Mouse (Mus musculus) splenic B cell, adult 2 months (primary cell): Measurements from ENCODE around the gene Tmem217.
"Not testable (repeated sequence)": the region's sequence is repeated elsewhere in the genome, so short reads cannot be mapped to it uniquely, and the experiment has no call there.

Experiments used
- DNase-seq: peaks from one replicate; pipeline ENCODE4 v3.0.0-alpha.2; 2011; ENCODE audit warnings: low read depth, low spot score
- H3K27me3 ChIP-seq: 2 replicates; pipeline ENCODE4 v1.6.1; 2012; ENCODE audit warnings: mild to moderate bottlenecking, low read length, moderate library complexity, mixed read lengths; ENCODE audit not compliant: control insufficient read depth, poor library complexity, insufficient read depth, severe bottlenecking
- H3K36me3 ChIP-seq: 2 replicates; pipeline ENCODE4 v1.6.1; 2012; ENCODE audit warnings: mild to moderate bottlenecking, low read length, moderate library complexity, mixed read lengths; ENCODE audit not compliant: control insufficient read depth, poor library complexity, insufficient read depth, severe bottlenecking

Tmem217 gene

DNA sequence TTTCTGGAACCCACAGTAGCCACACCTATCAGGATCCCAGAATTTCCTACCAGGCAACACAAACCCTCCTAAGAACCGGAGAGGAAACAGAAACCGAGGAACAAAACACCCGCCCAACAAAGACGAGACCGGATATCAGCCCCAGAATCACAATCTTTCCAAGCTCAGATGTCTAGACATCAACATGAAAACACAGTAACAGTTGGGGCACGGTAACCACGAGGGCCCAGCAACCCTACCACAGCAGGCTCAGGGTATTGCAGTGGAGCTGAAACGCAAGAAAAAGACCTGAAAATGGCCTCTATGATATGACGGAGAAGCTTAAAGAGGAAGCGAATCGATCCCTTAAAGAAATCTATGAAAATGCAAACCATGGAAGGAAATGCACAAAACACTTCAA lies 18.3 kb downstream of the Tmem217 start:
- Histone ChIP-seq H3K27me3 (no peaks in the 10 kb centered on the region), H3K36me3 (no peaks in the 10 kb centered on the region)
- no peak for DNase-seq

DNA sequence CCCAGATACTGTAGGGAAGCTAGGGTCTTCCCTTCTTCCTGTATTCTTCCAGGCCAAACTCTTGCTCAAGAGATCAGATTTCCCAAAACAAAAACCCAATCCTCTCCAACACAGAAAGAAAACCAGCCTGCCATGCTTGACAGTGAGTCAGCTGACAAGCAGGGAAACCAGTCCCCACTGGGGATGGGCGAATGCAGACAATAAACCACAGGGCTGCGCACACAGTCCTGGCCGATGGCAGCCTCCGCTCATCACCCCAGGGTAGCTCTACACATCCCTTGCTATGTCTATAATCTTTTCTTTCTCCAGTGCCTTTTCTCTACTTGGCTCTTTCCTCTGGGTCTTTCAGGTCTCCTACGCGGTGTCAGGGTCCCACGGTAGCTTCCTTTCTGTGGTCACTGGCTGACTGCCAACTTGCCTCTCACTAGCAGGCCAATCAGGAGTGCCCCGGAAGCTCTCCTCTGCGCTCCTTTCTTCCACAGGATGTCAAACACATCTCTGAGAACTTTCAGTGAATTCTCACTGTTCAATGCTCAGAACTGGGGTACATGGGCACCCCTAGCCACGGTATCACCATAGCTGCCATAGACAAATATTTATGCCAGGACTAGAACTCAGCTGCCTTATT lies 20.3 kb downstream of the Tmem217 start:
- DNase-seq = peak; percentile 69
- Histone ChIP-seq H3K27me3 (no peaks in the 10 kb centered on the region), H3K36me3 (no peaks in the 10 kb centered on the region)

DNA sequence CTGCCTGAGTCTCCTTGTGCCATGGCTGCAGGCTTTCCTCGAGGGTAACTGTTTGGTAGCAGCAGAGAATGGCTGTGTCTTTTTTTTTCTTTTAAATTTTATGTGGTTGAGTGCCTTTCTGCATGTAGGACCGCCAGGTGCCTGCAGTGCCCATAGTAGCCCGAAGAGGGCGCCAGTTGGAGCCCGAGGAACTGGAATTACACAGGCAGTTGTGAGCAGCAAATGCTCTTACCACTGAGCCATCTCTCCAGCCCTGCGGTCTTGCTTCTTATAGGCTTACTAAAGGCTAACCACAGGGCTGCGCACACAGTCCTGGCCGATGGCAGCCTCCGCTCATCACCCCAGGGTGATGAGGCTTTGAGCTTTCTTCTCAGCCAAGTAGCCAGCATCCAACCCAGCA lies 20.9 kb downstream of the Tmem217 start:
- Histone ChIP-seq H3K27me3 (no peaks in the 10 kb centered on the region), H3K36me3 (no peaks in the 10 kb centered on the region)
- peak; percentile 55 for DNase-seq

DNA sequence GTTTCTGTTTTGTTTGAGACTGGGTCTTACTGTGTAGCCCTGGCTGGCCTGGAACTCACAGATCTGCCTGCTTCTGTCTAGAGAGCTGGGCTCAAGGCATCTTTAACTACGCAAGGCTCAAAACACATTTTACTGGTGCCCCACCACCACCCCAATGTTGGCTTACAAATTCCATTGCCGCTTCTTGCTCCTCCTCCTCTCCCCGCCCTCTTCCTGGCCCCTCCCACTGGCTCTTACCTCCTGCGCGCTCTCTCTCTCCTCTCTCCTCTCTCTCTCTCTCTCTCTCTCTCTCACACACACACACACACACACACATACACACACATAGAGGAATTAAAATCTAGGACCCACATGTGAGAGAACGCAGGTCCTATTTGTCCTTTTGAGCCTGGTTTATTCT lies 21.7 kb downstream of the Tmem217 start:
- no peak for DNase-seq
- no peaks in the 10 kb centered on the region for H3K36me3 ChIP-seq
- H3K27me3 ChIP-seq = no peaks in the 10 kb centered on the region

DNA sequence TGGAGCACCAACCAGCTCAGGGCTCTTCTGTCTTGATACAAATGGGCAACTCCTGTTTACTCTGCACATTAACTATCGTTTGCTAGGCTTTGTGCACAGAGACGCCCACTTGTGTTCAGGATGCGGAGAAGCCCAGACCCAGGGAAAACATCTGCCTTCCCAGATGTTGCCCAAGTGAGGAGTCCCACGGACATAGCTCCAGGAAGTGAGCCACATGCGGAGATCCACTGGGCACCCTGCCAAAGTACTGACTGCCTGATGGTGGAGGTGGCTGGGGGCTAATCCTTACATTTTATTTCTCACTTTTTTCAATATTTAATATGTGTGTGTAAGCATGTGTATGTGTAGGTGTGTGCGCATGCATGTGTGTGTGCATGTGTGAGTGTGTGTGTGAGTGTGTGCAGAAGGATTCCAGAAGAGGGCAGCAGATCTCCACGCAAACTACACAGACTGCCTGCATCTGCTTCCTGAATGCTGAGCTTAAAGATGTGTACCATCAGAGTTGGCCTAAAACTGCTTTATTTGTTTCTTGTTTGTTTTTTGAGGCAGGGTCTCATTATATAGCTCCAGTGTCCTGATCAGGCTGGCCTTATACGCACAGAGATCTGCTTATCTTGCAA lies 23.5 kb downstream of the Tmem217 start:
- Histone ChIP-seq H3K36me3 (no peaks in the 10 kb centered on the region), H3K27me3 (no peaks in the 10 kb centered on the region)
- DNase-seq = peak; percentile 51

DNA sequence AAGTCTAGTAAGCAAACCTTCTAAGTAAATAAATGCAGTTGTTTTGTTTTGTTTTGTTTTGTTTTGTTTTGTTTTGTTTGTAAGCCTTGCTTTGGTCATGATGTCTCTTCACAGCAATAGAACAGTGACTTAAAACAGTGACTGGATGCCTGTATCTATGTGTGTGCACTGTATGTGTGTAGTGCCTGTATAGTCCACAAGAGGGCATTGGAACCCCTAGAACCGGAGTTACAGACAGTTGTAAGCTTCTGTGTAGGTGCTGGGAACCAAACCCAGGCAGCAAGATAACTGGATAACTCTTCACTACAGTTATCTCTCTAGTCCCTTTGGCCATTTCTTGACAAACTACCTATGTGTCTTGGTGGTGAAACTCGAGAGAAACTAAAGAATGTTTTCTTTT lies 26.6 kb downstream of the Tmem217 start:
- no peaks in the 10 kb centered on the region for H3K27me3 ChIP-seq
- no peaks in the 10 kb centered on the region for H3K36me3 ChIP-seq
- no peak for DNase-seq

DNA sequence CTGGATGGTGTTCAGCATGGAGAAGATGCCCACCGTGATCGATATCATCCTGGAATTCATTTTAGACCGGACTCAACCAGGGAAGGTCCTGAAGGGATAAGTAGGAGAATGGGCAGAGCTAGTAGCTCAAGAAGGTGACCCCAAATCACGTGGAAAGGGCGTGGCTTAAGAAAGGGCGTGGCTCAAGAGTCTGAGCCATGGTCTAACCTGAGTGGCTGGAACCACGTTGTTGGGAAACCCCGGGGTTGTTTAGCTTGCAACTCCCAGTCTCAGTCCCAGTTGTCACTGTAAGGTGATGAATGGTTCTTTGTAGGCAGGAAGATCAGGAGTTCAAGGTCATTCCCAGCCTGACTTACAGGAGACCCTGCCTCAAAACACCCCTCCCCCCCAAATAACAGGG lies 32.5 kb downstream of the Tmem217 start:
- Histone ChIP-seq H3K27me3 (no peaks in the 10 kb centered on the region), H3K36me3 (no peaks in the 10 kb centered on the region)
- no peak for DNase-seq

DNA sequence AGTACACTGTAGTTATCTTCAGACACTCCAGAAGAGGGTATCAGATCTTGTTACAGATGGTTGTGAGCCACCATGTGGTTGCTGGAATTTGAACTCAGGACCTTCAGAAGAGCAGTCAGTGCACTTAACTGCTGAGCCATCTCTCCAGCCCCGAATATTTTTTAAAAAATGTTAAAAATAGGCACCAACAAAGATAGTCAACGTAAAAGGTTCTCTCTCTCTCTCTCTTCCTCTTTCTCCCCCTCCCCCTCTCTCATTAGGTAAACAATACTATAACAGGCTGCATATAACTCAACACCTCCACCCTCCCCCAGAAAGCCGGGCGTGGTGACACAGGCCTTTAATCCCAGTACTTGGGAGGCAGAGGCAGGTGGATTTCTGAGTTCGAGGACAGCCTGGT lies 33.5 kb downstream of the Tmem217 start:
- not testable (repeated sequence) for H3K36me3 ChIP-seq, H3K27me3 ChIP-seq, DNase-seq

DNA sequence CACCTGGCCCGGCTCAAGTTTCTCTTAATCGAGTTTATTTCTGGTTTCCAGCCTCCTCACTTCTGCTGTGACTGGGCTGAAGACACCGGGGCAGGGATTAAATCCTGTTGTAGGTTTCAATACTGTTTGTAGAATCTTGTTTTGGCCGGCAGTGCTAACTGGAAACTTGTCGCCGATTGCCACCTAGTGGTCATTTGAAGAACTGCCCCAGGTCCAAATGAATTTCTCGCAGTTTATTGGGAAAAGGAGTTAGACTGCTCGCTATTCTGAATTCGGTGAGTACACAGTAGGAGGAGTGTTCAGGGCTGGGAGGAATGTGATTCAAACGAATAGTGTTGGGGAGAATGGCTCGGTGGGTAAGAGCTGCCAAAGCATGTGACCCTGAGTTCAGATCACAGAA lies 37.8 kb downstream of the Tmem217 start:
- no peaks in the 10 kb centered on the region for H3K27me3 ChIP-seq
- peak; percentile 88 for DNase-seq

DNA sequence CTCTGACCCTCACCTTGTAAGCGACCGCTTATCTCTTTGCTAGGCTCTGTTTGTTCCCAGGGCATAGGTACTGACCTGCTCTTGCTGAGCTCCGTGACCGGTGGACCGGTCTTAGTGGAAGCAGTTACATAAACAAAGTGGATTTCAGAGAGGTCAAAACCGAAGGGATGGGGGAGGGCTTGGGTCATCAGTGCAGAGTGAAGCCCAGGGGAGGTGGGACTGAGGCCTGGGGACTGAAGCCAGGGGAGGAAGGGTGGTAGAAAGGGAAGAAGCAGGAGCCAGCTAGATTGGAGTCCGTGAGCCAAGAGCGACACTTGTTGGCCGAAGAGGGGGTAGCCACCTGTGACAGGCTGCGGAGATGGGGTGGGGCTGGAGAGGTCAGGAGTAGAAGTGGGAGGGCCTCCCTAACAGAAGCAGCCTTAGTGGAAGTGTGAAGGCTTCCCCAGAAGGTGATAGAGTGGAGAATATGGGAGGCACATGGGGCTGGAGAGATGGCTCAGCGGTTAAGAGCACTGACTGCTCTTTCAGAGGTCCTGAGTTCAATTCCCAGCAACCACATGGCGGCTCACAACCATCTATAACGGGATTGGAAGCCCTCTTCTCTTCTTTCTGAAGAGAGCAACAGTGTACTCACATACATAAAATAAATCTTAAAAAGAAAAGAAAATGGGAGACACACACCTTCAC lies 39.0 kb downstream of the Tmem217 start:
- Histone ChIP-seq H3K36me3 (no peaks in the 10 kb centered on the region), H3K27me3 (no peaks in the 10 kb centered on the region)
- DNase-seq = peak; percentile 81

More for the DNA sequence above, 37.8 kb downstream of the Tmem217 start:
- H3K36me3 ChIP-seq = no peaks in the 10 kb centered on the region

DNA sequence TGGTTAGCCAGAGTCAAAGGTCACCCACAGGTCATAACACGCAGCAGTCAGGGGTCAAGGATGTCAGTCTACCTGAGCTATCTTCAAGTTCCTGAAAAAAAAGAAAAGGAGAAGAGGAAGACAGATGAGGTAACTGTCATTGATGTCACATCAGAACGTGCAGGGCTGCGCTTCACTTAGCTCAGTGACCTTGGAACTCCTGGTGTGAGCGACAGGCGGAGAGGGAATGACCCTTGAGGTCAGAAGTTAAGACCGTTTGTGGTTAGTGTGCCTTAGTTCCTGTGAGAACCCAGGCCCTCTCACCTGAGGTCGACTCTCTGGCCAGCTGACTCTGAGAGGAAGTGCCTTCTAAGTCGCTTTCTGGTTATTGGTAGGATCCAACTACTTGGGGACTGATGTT lies 41.5 kb downstream of the Tmem217 start:
- no peaks in the 10 kb centered on the region for H3K36me3 ChIP-seq
- DNase-seq = peak; percentile 82
- no peaks in the 10 kb centered on the region for H3K27me3 ChIP-seq

DNA sequence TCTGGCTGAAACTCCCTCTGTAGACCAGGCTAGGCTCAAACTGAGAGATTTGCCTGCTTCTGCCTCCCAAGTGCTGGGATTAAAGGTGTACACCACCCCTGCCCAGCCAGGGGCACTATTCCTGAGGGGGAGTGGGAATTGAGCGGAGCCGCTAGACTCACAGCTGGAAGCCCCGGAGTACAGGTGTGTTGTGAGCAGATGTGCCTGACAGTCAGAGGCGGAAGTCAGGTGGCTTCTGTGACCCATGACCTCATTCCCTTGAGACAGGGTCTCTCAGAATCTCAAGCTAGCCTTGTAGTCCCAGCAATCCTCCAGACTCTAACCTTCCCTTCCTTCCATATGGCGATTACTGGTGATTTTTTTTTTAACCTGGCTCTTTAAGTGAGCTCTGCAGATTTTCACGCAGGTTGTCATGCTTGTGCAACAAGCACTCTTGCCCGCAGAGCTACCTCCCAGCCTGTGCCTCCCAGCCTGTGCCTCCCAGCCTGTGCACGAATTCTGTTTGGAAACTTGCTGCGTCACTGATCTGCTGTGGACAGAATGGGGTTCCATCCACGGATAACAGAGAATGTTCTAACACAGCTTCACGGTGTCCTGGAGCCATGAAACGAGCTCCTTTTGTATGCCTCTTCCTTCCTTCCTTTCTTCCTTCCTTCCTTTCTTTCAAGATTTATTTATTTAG lies 43.1 kb downstream of the Tmem217 start:
- H3K27me3 ChIP-seq = no peaks in the 10 kb centered on the region
- peak; percentile 59 for DNase-seq
- no peaks in the 10 kb centered on the region for H3K36me3 ChIP-seq

DNA sequence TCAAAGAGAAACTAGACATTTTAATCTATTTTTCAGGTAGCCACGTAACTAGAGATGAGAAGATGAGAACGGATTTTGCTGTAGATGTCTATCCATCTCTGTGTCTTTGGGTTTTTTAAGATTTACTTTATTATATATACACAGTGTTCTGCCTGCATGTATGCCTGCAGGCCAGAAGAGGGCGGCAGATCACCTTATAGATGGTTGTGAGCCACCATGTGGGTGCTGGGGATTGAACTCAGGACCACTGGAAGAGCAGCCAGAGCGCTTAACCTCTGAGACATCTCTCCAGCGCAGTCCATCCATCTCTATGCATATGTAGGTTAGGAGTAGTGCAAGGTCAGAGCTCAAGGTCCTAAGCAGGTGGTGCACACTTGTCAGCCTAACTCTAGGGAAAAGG lies 48.5 kb downstream of the Tmem217 start:
- no peaks in the 10 kb centered on the region for H3K27me3 ChIP-seq
- H3K36me3 ChIP-seq = no peaks in the 10 kb centered on the region
- peak; percentile 45 for DNase-seq

DNA sequence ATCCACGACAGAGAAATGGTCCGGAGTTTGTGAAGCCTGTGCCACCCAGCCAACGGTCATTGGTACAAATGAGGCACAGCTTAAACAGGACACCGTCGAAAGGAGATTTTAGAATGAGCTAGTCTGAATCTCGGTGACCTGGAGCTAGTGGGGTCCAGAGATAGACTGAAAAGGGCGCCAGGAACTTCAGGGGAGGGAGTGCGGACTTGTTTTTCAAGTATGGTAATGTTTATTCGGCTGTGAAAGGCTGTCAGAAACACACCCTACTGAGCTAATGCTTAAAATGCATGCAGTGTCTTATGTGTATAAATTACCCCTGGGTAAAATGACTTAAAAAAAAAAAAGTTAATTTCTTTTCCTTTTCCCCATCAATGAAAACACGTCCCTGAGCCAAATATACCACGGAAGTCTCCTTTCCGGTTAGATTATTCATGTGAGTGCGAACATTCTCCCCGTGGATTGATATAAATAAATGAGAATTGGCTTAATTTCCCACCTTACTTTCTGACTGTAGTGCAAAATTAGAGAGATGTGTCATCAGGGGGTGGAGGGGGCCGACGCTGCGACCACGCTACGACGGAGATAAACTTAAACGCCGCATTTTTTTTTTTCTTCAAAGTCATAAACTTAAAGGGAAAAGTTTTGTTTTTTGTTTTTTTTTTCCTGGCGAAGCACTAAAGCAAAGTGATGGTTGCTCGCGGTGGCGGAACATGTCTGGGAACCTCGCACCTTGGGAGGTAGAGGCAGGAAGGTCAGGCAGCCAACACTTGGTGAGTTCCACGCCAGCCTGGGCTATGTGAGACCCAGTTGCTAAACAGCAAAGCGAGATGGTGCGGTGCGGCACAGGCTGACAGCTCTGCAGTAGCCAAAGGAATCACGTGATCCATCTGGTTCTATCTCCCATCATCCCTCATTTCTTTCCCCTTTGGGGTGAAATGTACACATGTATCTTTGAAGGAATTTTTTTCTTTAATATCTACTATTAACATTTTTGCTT lies 49.2 kb downstream of the Tmem217 start:
- no peak for DNase-seq
- H3K27me3 ChIP-seq = no peaks in the 10 kb centered on the region
- no peaks in the 10 kb centered on the region for H3K36me3 ChIP-seq
